Mouse (Mus musculus): ENCODE data around the gene Zfp365.

Gene Zfp365

GRCm38 (mm10) chr10:67906926-67907325 lies 5.5 kb downstream of the Zfp365 start:
- DNase-seq (ENCODE audit: extremely low read depth, insufficient read length, low spot score): no peak

GRCm38 (mm10) chr10:67906063-67906462 lies 6.4 kb downstream of the Zfp365 start:
- no peak for DNase-seq (ENCODE audit: extremely low read depth, insufficient read length, low spot score)

GRCm38 (mm10) chr10:67903387-67903786 lies 9.1 kb downstream of the Zfp365 start:
- DNase-seq (ENCODE audit: extremely low read depth, insufficient read length, low spot score): no peak

- no peak for DNase-seq (ENCODE audit: extremely low read depth, insufficient read length, low spot score)
Measured at GRCm38 (mm10) chr10:67901179-67901578, 11.3 kb downstream of the Zfp365 start.

- DNase-seq (ENCODE audit: extremely low read depth, insufficient read length, low spot score): peak; percentile 46
Measured at GRCm38 (mm10) chr10:67898949-67899675, 13.3 kb downstream of the Zfp365 start.

- no peak for DNase-seq (ENCODE audit: extremely low read depth, insufficient read length, low spot score)
Measured at GRCm38 (mm10) chr10:67898355-67898935, 14.0 kb downstream of the Zfp365 start.

- DNase-seq (ENCODE audit: extremely low read depth, insufficient read length, low spot score): no peak
Measured at GRCm38 (mm10) chr10:67897281-67897680, 15.2 kb downstream of the Zfp365 start.

- no peak for DNase-seq (ENCODE audit: extremely low read depth, insufficient read length, low spot score)
Measured at GRCm38 (mm10) chr10:67894683-67895082, 17.8 kb downstream of the Zfp365 start.

GRCm38 (mm10) chr10:67894059-67894458 lies 18.4 kb downstream of the Zfp365 start:
- DNase-seq (ENCODE audit: extremely low read depth, insufficient read length, low spot score): no peak

GRCm38 (mm10) chr10:67893226-67893625 lies 19.2 kb downstream of the Zfp365 start:
- DNase-seq (ENCODE audit: extremely low read depth, insufficient read length, low spot score): no peak

GRCm38 (mm10) chr10:67891126-67891525 lies 21.3 kb downstream of the Zfp365 start:
- no peak for DNase-seq (ENCODE audit: extremely low read depth, insufficient read length, low spot score)

- no peak for DNase-seq (ENCODE audit: extremely low read depth, insufficient read length, low spot score)
Measured at GRCm38 (mm10) chr10:67887971-67888370, 24.5 kb downstream of the Zfp365 start.

GRCm38 (mm10) chr10:67880692-67881091 lies 31.8 kb downstream of the Zfp365 start:
- DNase-seq (ENCODE audit: extremely low read depth, insufficient read length, low spot score): no peak

GRCm38 (mm10) chr10:67871811-67872210 lies 40.7 kb downstream of the Zfp365 start:
- peak; percentile 14 for DNase-seq (ENCODE audit: extremely low read depth, insufficient read length, low spot score)

GRCm38 (mm10) chr10:67868234-67868633 lies 44.2 kb downstream of the Zfp365 start:
- DNase-seq (ENCODE audit: extremely low read depth, insufficient read length, low spot score): no peak

GRCm38 (mm10) chr10:67865841-67866240 lies 46.6 kb downstream of the Zfp365 start:
- peak; percentile 68 for DNase-seq (ENCODE audit: extremely low read depth, insufficient read length, low spot score)

GRCm38 (mm10) chr10:67865063-67865462 lies 47.4 kb downstream of the Zfp365 start:
- no peak for DNase-seq (ENCODE audit: extremely low read depth, insufficient read length, low spot score)

GRCm38 (mm10) chr10:67862331-67862730 lies 50.1 kb downstream of the Zfp365 start:
- DNase-seq (ENCODE audit: extremely low read depth, insufficient read length, low spot score): peak; percentile 42

- peak; percentile 38 for DNase-seq (ENCODE audit: extremely low read depth, insufficient read length, low spot score)
Measured at GRCm38 (mm10) chr10:67858878-67859277, 53.6 kb downstream of the Zfp365 start.

GRCm38 (mm10) chr10:67857561-67857906 lies 54.9 kb downstream of the Zfp365 start:
- DNase-seq (ENCODE audit: extremely low read depth, insufficient read length, low spot score): no peak

GRCm38 (mm10) chr10:67856791-67857560 lies 55.5 kb downstream of the Zfp365 start:
- no peak for DNase-seq (ENCODE audit: extremely low read depth, insufficient read length, low spot score)

GRCm38 (mm10) chr10:67855760-67856159 lies 56.7 kb downstream of the Zfp365 start:
- no peak for DNase-seq (ENCODE audit: extremely low read depth, insufficient read length, low spot score)

Measured in 3134 (cell line).